Mouse (Mus musculus): ENCODE measurements at regions not wholly inside any gene's neighbourhood (a gene's known extent, or its start where the extent isn't known, plus 50 kb on each side); places are given as distances from the start of the nearest gene placed in this dataset.

- Histone ChIP-seq H3K4me3 (no peak overlapping the region), H3K9ac (no peak overlapping the region), H3K9me3 (replicated peaks) (no peaks in the 10 kb centered on the region), H3K27me3 (no peaks in the 10 kb centered on the region), H3K27ac (no peak overlapping the region), H3K36me3 (no peaks in the 10 kb centered on the region), H3K4me2 (no peak overlapping the region), H3K4me1 (replicated peaks) (no peaks in the 10 kb centered on the region)
- 73% methylated on average over 3 of the region's 3 CpGs for WGBS
- ATAC-seq (replicated peaks; ENCODE audit: insufficient number of reproducible peaks, insufficient read depth, low FRiP score, low read depth) = no peak
Observed at GRCm38 (mm10) chr3:18668936-18669335, 720.7 kb downstream of the Cypt12 start.

DNA sequence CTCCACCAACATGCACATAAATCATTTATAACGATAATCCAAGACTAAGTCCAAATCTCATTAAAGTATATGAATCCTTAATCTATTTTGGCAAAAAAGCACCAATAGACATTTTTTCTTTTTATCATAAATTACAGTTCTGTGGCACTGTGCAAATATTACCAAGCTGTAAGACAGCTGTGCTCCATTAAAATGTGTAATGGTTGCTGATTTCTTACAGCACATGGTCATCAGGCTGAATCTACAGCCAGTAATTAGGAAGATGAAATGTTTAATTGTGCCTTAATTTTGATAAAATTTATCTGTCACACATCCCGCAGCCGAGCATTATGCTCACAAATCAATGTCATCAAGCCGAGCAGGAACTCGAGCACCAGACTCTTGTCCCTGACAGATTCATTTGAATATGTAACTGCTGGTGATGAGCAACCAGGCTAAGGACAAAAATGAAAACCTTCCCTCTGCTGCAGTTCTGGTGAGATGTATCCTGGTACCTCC, 722.0 kb downstream of the Cypt12 start:
- ATAC-seq (replicated peaks; ENCODE audit: insufficient number of reproducible peaks, insufficient read depth, low FRiP score, low read depth) = no peak
- Histone ChIP-seq H3K27me3 (no peaks in the 10 kb centered on the region), H3K4me3 (no peak overlapping the region), H3K27ac (no peak overlapping the region), H3K9ac (no peak overlapping the region), H3K36me3 (no peaks in the 10 kb centered on the region), H3K9me3 (replicated peaks) (no peaks in the 10 kb centered on the region), H3K4me1 (replicated peaks) (no peaks in the 10 kb centered on the region), H3K4me2 (no peak overlapping the region)
- 77% methylated on average over 5 of the region's 5 CpGs for WGBS

GRCm38 (mm10) chr3:18671681-18672080, 723.5 kb downstream of the Cypt12 start:
- WGBS = 76% methylated on average over 1 of the region's 1 CpGs
- ATAC-seq (replicated peaks; ENCODE audit: insufficient number of reproducible peaks, insufficient read depth, low FRiP score, low read depth) = no peak

DNA sequence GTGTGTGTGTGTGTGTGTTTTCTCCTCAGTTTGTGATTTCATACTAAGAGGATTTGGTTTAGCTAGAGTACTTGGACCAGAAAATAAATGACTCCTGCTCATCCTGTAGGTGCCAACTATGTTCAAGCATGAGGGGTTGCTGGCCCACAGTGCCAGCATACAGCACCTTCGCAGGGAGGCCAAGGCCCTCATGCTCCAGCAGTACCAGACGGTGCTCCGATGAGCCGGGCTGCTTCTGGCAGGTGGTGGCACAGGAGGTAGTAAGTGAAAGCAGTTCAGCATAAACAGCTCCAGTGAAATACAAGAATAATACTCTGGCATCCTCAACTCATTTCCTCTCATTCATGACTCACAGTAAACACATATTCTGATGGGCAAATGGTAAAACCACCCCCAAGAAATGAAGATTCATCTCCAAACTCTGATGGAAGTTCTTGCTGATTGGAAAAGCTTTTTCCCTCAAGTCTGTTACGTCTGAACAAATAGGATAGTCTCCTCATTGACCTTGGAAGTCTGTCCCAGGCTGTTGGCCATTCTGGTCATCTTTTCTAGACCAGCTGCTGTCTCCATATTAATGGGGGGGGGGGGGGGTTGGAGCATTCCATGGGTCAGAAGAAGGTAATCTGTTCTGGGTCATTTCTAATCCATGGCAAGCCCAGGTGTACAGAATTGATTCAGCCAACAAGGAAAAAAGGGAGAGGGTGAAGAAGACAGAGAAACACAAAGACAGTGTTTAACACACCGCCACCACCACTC, 735.3 kb downstream of the Cypt12 start:
- Histone ChIP-seq H3K36me3 (no peaks in the 10 kb centered on the region), H3K4me3 (no peak overlapping the region), H3K4me1 (replicated peaks) (no peaks in the 10 kb centered on the region), H3K27me3 (no peaks in the 10 kb centered on the region), H3K4me2 (no peak overlapping the region), H3K9ac (no peak overlapping the region), H3K27ac (no peak overlapping the region), H3K9me3 (replicated peaks) (no peaks in the 10 kb centered on the region)
- WGBS = 81% methylated on average over 6 of the region's 6 CpGs
- ATAC-seq (replicated peaks; ENCODE audit: insufficient number of reproducible peaks, insufficient read depth, low FRiP score, low read depth) = no peak

More at GRCm38 (mm10) chr3:18671681-18672080, 723.5 kb downstream of the Cypt12 start:
- H3K27ac ChIP-seq = no peak overlapping the region
- no peaks in the 10 kb centered on the region for H3K4me1 ChIP-seq (replicated peaks)
- H3K9ac ChIP-seq = no peak overlapping the region
- H3K4me2 ChIP-seq = no peak overlapping the region
- no peak overlapping the region for H3K4me3 ChIP-seq
- no peaks in the 10 kb centered on the region for H3K36me3 ChIP-seq
- no peaks in the 10 kb centered on the region for H3K27me3 ChIP-seq
- H3K9me3 ChIP-seq (replicated peaks) = no peaks in the 10 kb centered on the region

GRCm38 (mm10) chr3:18695113-18695792, 747.0 kb downstream of the Cypt12 start:
- Histone ChIP-seq H3K9me3 (replicated peaks) (no peaks in the 10 kb centered on the region), H3K4me1 (replicated peaks) (no peaks in the 10 kb centered on the region), H3K4me2 (no peak overlapping the region), H3K27me3 (no peaks in the 10 kb centered on the region), H3K36me3 (no peaks in the 10 kb centered on the region), H3K9ac (no peak overlapping the region), H3K4me3 (no peak overlapping the region), H3K27ac (no peak overlapping the region)
- ATAC-seq (replicated peaks; ENCODE audit: insufficient number of reproducible peaks, insufficient read depth, low FRiP score, low read depth) = no peak
- 57% methylated on average over 4 of the region's 4 CpGs for WGBS

- H3K27me3 ChIP-seq = no peaks in the 10 kb centered on the region
- no peaks in the 10 kb centered on the region for H3K36me3 ChIP-seq
- H3K9ac ChIP-seq = no peak overlapping the region
- ATAC-seq (replicated peaks; ENCODE audit: insufficient number of reproducible peaks, insufficient read depth, low FRiP score, low read depth) = no peak
- no peak overlapping the region for H3K4me3 ChIP-seq
- H3K4me1 ChIP-seq (replicated peaks) = no peaks in the 10 kb centered on the region
- no peak overlapping the region for H3K4me2 ChIP-seq
- H3K27ac ChIP-seq = no peak overlapping the region
- 83% methylated on average over 2 of the region's 2 CpGs for WGBS
- H3K9me3 ChIP-seq (replicated peaks) = no peaks in the 10 kb centered on the region
Observed at GRCm38 (mm10) chr3:18696981-18697660, 748.9 kb downstream of the Cypt12 start.

DNA sequence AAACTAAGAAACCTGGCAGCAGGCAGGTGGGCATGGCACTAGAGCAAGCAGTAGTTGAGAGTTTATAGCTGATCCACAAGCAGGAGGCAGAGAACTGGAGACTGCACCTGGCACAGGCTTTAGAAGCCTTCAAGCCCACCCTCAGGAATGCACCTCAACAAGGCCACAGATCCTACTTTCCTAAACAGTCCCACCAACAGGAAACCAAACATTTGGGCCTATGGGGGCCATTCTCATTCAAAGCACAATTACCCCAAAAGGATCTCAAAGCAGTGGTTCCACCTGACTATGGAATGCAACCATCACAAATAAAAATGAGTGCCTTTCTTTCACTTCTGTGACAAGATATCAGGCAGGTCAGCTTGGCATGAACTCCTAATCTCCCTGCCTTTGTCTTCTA, 749.9 kb downstream of the Cypt12 start:
- H3K36me3 ChIP-seq = no peaks in the 10 kb centered on the region
- no peak overlapping the region for H3K4me2 ChIP-seq
- no peak overlapping the region for H3K4me3 ChIP-seq
- no peak for ATAC-seq (replicated peaks; ENCODE audit: insufficient number of reproducible peaks, insufficient read depth, low FRiP score, low read depth)
- H3K9me3 ChIP-seq (replicated peaks) = no peaks in the 10 kb centered on the region
- no peaks in the 10 kb centered on the region for H3K27me3 ChIP-seq
- H3K27ac ChIP-seq = no peak overlapping the region
- H3K9ac ChIP-seq = no peak overlapping the region
- no peaks in the 10 kb centered on the region for H3K4me1 ChIP-seq (replicated peaks)

DNA sequence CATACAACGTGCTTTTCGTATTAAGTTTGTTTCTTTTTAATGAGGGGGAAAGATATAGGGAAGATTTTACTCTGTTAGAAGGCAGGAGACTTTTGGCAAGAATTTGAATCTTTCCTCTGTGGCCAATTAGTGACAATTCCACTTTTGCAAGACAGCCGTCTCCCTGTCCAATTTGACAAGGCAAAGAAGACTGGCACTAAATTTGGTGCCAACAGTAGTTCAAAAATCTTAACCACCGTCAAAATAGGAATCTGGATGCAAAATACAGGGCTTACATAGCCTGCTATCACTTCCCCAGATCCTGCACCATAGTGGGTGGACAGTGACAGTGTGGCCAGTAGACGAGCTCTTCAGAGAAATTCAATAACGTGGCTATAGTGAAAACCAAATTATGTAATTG, 757.0 kb downstream of the Cypt12 start:
- Histone ChIP-seq H3K27me3 (no peaks in the 10 kb centered on the region), H3K9me3 (replicated peaks) (no peaks in the 10 kb centered on the region), H3K4me1 (replicated peaks) (no peaks in the 10 kb centered on the region), H3K9ac (no peak overlapping the region), H3K4me2 (no peak overlapping the region), H3K4me3 (no peak overlapping the region), H3K36me3 (no peaks in the 10 kb centered on the region), H3K27ac (no peak overlapping the region)
- no peak for ATAC-seq (replicated peaks; ENCODE audit: insufficient number of reproducible peaks, insufficient read depth, low FRiP score, low read depth)
- WGBS = 73% methylated on average over 6 of the region's 6 CpGs

DNA sequence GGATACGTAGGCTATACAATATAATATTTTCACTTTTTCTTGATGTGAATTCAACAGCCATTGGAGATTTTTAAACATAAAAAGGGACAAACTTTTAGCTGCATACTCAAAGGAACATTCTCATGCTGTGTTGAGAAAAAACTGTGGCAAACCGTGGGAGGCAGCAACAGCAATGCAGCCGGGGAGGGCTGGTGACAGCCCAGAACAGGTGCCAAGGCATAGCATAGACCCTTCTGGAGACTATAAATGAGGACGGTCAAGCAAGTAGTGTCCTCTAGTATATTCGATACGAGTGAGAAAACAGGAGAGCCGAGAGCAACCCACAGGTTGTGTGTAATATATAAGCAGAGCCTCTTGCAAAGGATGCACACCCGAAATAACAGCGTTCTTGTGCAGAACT, 757.5 kb downstream of the Cypt12 start:
- Histone ChIP-seq H3K4me1 (replicated peaks) (no peaks in the 10 kb centered on the region), H3K4me3 (no peak overlapping the region), H3K4me2 (no peak overlapping the region), H3K9ac (no peak overlapping the region), H3K9me3 (replicated peaks) (no peaks in the 10 kb centered on the region), H3K27me3 (no peaks in the 10 kb centered on the region), H3K36me3 (no peaks in the 10 kb centered on the region), H3K27ac (no peak overlapping the region)
- 80% methylated on average over 9 of the region's 9 CpGs for WGBS
- ATAC-seq (replicated peaks; ENCODE audit: insufficient number of reproducible peaks, insufficient read depth, low FRiP score, low read depth) = no peak

GRCm38 (mm10) chr3:18706356-18706755, 758.1 kb downstream of the Cypt12 start:
- no peak overlapping the region for H3K9ac ChIP-seq
- no peak overlapping the region for H3K27ac ChIP-seq

DNA sequence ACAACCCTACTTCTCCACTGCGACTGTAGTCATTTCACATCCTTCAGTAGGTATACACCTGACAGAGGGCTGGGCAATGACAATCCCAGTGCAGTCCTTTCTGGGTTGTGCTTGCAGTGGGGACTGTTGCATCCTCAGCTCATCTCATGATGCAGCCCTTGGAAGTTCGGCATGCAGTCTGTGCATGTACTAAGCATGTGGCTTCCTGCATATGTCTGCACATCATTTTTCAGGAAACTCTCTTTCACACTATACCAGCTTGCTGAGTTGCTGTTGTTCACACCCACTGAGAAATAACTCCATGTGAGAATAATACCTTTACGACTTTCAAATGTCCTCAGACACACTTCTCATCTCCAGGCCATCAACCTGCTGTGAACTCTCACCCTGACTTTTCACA, 759.5 kb downstream of the Cypt12 start:
- Histone ChIP-seq H3K36me3 (no peaks in the 10 kb centered on the region), H3K4me1 (replicated peaks) (no peaks in the 10 kb centered on the region), H3K4me2 (no peak overlapping the region), H3K27ac (no peak overlapping the region), H3K27me3 (no peaks in the 10 kb centered on the region), H3K9ac (no peak overlapping the region), H3K9me3 (replicated peaks) (no peaks in the 10 kb centered on the region), H3K4me3 (no peak overlapping the region)
- WGBS = 87% methylated on average over 3 of the region's 3 CpGs
- no peak for ATAC-seq (replicated peaks; ENCODE audit: insufficient number of reproducible peaks, insufficient read depth, low FRiP score, low read depth)

More at GRCm38 (mm10) chr3:18706356-18706755, 758.1 kb downstream of the Cypt12 start:
- no peak for ATAC-seq (replicated peaks; ENCODE audit: insufficient number of reproducible peaks, insufficient read depth, low FRiP score, low read depth)
- Histone ChIP-seq H3K36me3 (no peaks in the 10 kb centered on the region), H3K27me3 (no peaks in the 10 kb centered on the region), H3K9me3 (replicated peaks) (no peaks in the 10 kb centered on the region), H3K4me2 (no peak overlapping the region), H3K4me1 (replicated peaks) (no peaks in the 10 kb centered on the region), H3K4me3 (no peak overlapping the region)

Measured in heart, embryonic 15.5 days (tissue).